Mouse (Mus musculus): ENCODE measurements around the gene Cebpe. TPM values are rescaled to one million over a fixed set of nuclear protein-coding genes. Genes with fewer than 3 reads are reported as not detected.

Cebpe gene
- polyA plus RNA-seq, 1 experiment from 2014 or later, result not detected

- Histone ChIP-seq H3K4me1 (no peaks in the 10 kb centered on the region), H3K9ac (no peak overlapping the region), H3K9me3 (replicated peaks) (no peaks in the 10 kb centered on the region), H3K36me3 (no peaks in the 10 kb centered on the region), H3K27ac (replicated peaks) (no peak overlapping the region), H3K27me3 (no peaks in the 10 kb centered on the region), H3K4me3 (replicated peaks) (no peak overlapping the region), H3K4me2 (replicated peaks) (no peak overlapping the region)
- no peak for ATAC-seq (ENCODE audit: insufficient number of reproducible peaks, low FRiP score, low TSS enrichment, low read depth)
- WGBS, result 80% methylated on average over 7 of the region's 7 CpGs
Observed at GRCm38 (mm10) chr14:54720654-54721350, 8.8 kb upstream of the Cebpe start.

- Histone ChIP-seq H3K27ac (replicated peaks) (no peak overlapping the region), H3K9ac (no peak overlapping the region), H3K4me3 (replicated peaks) (no peak overlapping the region), H3K36me3 (no peaks in the 10 kb centered on the region), H3K9me3 (replicated peaks) (no peaks in the 10 kb centered on the region), H3K27me3 (0 out of 2 replicates have a peak, but pooled peaks cover under 1% of the 10 kb centered on the region), H3K4me1 (no peaks in the 10 kb centered on the region), H3K4me2 (replicated peaks) (no peak overlapping the region)
- no peak for ATAC-seq (ENCODE audit: insufficient number of reproducible peaks, low FRiP score, low TSS enrichment, low read depth)
- WGBS, result 90% methylated on average over 11 of the region's 11 CpGs
Observed at GRCm38 (mm10) chr14:54720041-54720440, 8.1 kb upstream of the Cebpe start.

- 53% methylated on average over 1 of the region's 1 CpGs for WGBS
- H3K9me3 ChIP-seq (replicated peaks), result no peaks in the 10 kb centered on the region
- no peak for ATAC-seq (ENCODE audit: insufficient number of reproducible peaks, low FRiP score, low TSS enrichment, low read depth)
Observed at GRCm38 (mm10) chr14:54715402-54715801, 3.4 kb upstream of the Cebpe start.

GRCm38 (mm10) chr14:54714617-54715081, 2.7 kb upstream of the Cebpe start:
- peaks cover 5% of the 10 kb centered on the region; the same call in 1 of the 2 replicates for H3K27me3 ChIP-seq
- peak overlapping the region; percentile 72 for H3K4me2 ChIP-seq (replicated peaks)
- H3K9me3 ChIP-seq (replicated peaks), result no peaks in the 10 kb centered on the region
- 0 out of 2 replicates have a peak overlapping the region, but pooled peaks have one; percentile 6 for H3K9ac ChIP-seq
- peaks cover 12% of the 10 kb centered on the region for H3K4me1 ChIP-seq
- no peaks in the 10 kb centered on the region for H3K36me3 ChIP-seq
- 3% methylated on average over 15 of the region's 15 CpGs for WGBS
- H3K27ac ChIP-seq (replicated peaks), result no peak overlapping the region
- peak overlapping the region; percentile 39 for H3K4me3 ChIP-seq (replicated peaks)
- peak; percentile 21; the same call in 1 of the 2 replicates for ATAC-seq (ENCODE audit: insufficient number of reproducible peaks, low FRiP score, low TSS enrichment, low read depth)

More at GRCm38 (mm10) chr14:54715402-54715801, 3.4 kb upstream of the Cebpe start:
- Histone ChIP-seq H3K36me3 (no peaks in the 10 kb centered on the region), H3K27ac (replicated peaks) (no peak overlapping the region), H3K4me3 (replicated peaks) (no peak overlapping the region), H3K27me3 (peaks cover 5% of the 10 kb centered on the region; the same call in 1 of the 2 replicates), H3K9ac (no peak overlapping the region), H3K4me1 (peaks cover 12% of the 10 kb centered on the region), H3K4me2 (replicated peaks) (no peak overlapping the region)

- peak overlapping the region; percentile 39 for H3K4me3 ChIP-seq (replicated peaks)
- no peaks in the 10 kb centered on the region for H3K9me3 ChIP-seq (replicated peaks)
- H3K9ac ChIP-seq, result 0 out of 2 replicates have a peak overlapping the region, but pooled peaks have one; percentile 6
- 0 out of 2 replicates have a peak, but pooled peaks have one; percentile 35 for ATAC-seq (ENCODE audit: insufficient number of reproducible peaks, low FRiP score, low TSS enrichment, low read depth)
- H3K27ac ChIP-seq (replicated peaks), result no peak overlapping the region
- H3K4me2 ChIP-seq (replicated peaks), result peak overlapping the region; percentile 72
- H3K27me3 ChIP-seq, result peaks cover 5% of the 10 kb centered on the region; the same call in 1 of the 2 replicates
- peaks cover 12% of the 10 kb centered on the region for H3K4me1 ChIP-seq
- under 1% methylated on average over 13 of the region's 13 CpGs for WGBS
- H3K36me3 ChIP-seq, result no peaks in the 10 kb centered on the region
Observed at GRCm38 (mm10) chr14:54714121-54714520, 2.1 kb upstream of the Cebpe start.

GRCm38 (mm10) chr14:54712861-54713260, 887 bp upstream of the Cebpe start:
- Histone ChIP-seq H3K36me3 (no peaks in the 10 kb centered on the region), H3K4me2 (replicated peaks) (no peak overlapping the region), H3K4me1 (peaks cover 12% of the 10 kb centered on the region), H3K9ac (no peak overlapping the region), H3K27ac (replicated peaks) (no peak overlapping the region), H3K27me3 (peaks cover 5% of the 10 kb centered on the region; the same call in 1 of the 2 replicates), H3K9me3 (replicated peaks) (no peaks in the 10 kb centered on the region), H3K4me3 (replicated peaks) (no peak overlapping the region)
- no peak for ATAC-seq (ENCODE audit: insufficient number of reproducible peaks, low FRiP score, low TSS enrichment, low read depth)
- 54% methylated on average over 8 of the region's 8 CpGs for WGBS

- WGBS, result 80% methylated on average over 9 of the region's 9 CpGs
- H3K36me3 ChIP-seq, result no peaks in the 10 kb centered on the region
Observed at GRCm38 (mm10) chr14:54709054-54709453, 2.9 kb downstream of the Cebpe start.

GRCm38 (mm10) chr14:54706589-54707320, 5.2 kb downstream of the Cebpe start:
- Histone ChIP-seq H3K27ac (replicated peaks) (no peak overlapping the region), H3K9me3 (replicated peaks) (no peaks in the 10 kb centered on the region), H3K4me1 (no peaks in the 10 kb centered on the region), H3K36me3 (no peaks in the 10 kb centered on the region), H3K9ac (no peak overlapping the region), H3K4me2 (replicated peaks) (no peak overlapping the region), H3K27me3 (peaks cover 8% of the 10 kb centered on the region; the same call in 1 of the 2 replicates), H3K4me3 (replicated peaks) (no peak overlapping the region)
- 56% methylated on average over 17 of the region's 17 CpGs for WGBS
- ATAC-seq (ENCODE audit: insufficient number of reproducible peaks, low FRiP score, low TSS enrichment, low read depth), result no peak

More at GRCm38 (mm10) chr14:54709054-54709453, 2.9 kb downstream of the Cebpe start:
- Histone ChIP-seq H3K4me2 (replicated peaks) (no peak overlapping the region), H3K4me3 (replicated peaks) (no peak overlapping the region), H3K9ac (no peak overlapping the region), H3K9me3 (replicated peaks) (no peaks in the 10 kb centered on the region), H3K27ac (replicated peaks) (no peak overlapping the region), H3K4me1 (peaks cover 5% of the 10 kb centered on the region; the same call in 1 of the 2 replicates), H3K27me3 (no peaks in the 10 kb centered on the region)
- ATAC-seq (ENCODE audit: insufficient number of reproducible peaks, low FRiP score, low TSS enrichment, low read depth), result no peak

GRCm38 (mm10) chr14:54705844-54706243, 6.1 kb downstream of the Cebpe start:
- no peak for ATAC-seq (ENCODE audit: insufficient number of reproducible peaks, low FRiP score, low TSS enrichment, low read depth)
- H3K27ac ChIP-seq (replicated peaks), result no peak overlapping the region
- H3K27me3 ChIP-seq, result peaks cover 8% of the 10 kb centered on the region; the same call in 1 of the 2 replicates
- H3K9ac ChIP-seq, result no peak overlapping the region
- H3K36me3 ChIP-seq, result no peaks in the 10 kb centered on the region
- 53% methylated on average over 5 of the region's 5 CpGs for WGBS
- no peak overlapping the region for H3K4me2 ChIP-seq (replicated peaks)
- H3K4me1 ChIP-seq, result no peaks in the 10 kb centered on the region
- H3K4me3 ChIP-seq (replicated peaks), result no peak overlapping the region
- H3K9me3 ChIP-seq (replicated peaks), result no peaks in the 10 kb centered on the region

- Histone ChIP-seq H3K27ac (replicated peaks) (no peak overlapping the region), H3K27me3 (peaks cover 8% of the 10 kb centered on the region; the same call in 1 of the 2 replicates), H3K9me3 (replicated peaks) (no peaks in the 10 kb centered on the region), H3K4me1 (no peaks in the 10 kb centered on the region), H3K4me3 (replicated peaks) (no peak overlapping the region), H3K4me2 (replicated peaks) (no peak overlapping the region), H3K36me3 (no peaks in the 10 kb centered on the region), H3K9ac (no peak overlapping the region)
- 58% methylated on average over 10 of the region's 10 CpGs for WGBS
- no peak for ATAC-seq (ENCODE audit: insufficient number of reproducible peaks, low FRiP score, low TSS enrichment, low read depth)
Observed at GRCm38 (mm10) chr14:54703207-54703606, 8.8 kb downstream of the Cebpe start.

- Histone ChIP-seq H3K4me3 (replicated peaks) (no peak overlapping the region), H3K9ac (no peak overlapping the region), H3K9me3 (replicated peaks) (no peaks in the 10 kb centered on the region), H3K27me3 (peaks cover 8% of the 10 kb centered on the region; the same call in 1 of the 2 replicates), H3K36me3 (no peaks in the 10 kb centered on the region), H3K4me1 (no peaks in the 10 kb centered on the region), H3K27ac (replicated peaks) (no peak overlapping the region), H3K4me2 (replicated peaks) (no peak overlapping the region)
- 3% methylated on average over 6 of the region's 6 CpGs for WGBS
- ATAC-seq (ENCODE audit: insufficient number of reproducible peaks, low FRiP score, low TSS enrichment, low read depth), result no peak
Observed at GRCm38 (mm10) chr14:54701298-54701697, 10.7 kb downstream of the Cebpe start.

Measured in embryonic facial prominence, embryonic 15.5 days (tissue).